10 mouse cellular contexts compared by ENCODE assay signal in the genomic region with DNA sequence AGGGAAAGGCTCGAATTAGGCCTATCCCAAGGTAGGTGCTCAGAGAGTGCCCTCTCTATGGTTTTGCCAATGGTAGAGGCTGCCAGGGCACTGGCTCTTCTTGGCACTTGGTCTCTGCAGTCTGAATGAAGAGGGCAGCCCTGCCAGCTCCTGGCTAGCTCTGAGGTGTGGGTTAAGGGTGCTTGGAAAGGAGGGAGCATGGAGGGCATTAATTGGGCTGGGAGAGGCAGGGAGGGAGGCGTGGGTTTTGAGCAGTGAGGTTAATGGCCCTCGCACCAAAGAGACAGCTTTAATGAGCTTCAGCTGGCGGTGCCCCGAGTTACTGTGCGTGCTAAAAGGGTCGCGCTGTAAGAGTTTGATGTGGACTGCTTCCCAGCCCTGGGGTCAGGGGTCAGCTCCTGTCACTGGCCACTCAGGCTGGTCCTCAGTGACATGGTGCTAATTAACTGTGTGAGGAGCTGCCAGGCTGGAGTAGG. TPM values are rescaled to one million over a fixed set of nuclear protein-coding genes. Genes with fewer than 3 reads are reported as not detected.
DNase-seq lines count a peak whose midpoint lies in the region; ATAC-seq lines count a peak whose summit lies in the region.
"Had no signal": no experiment of that assay in that cellular context is flagged by ENCODE, and none has a peak within 500 bp of the region (broad histone marks: within the 10 kb centered on the region; RNA-seq: fewer than 3 reads in every experiment).

No protein-coding gene starts in this region.

- DNase-seq in frontal cortex, postnatal 25 days (ENCODE audit: low spot score in 2 of 2), result no peak
- peak; percentile 59 for DNase-seq in retina, postnatal 1 day
- no peak for DNase-seq in retina, embryonic 14.5 days (ENCODE audit: low spot score)
- DNase-seq in right cerebral cortex, postnatal 4 days, result peak; percentile 50
- no peak for DNase-seq in liver
- DNase-seq in thymus, postnatal 14 days, result no peak
- DNase-seq: heart, postnatal 36 days had no signal

- no peak overlapping the region for H3K9ac ChIP-seq in hindbrain, embryonic 13.5 days

- no peak overlapping the region for H3K4me3 ChIP-seq in hindbrain, embryonic 13.5 days

- peak; percentile 49 for ATAC-seq in frontal cortex, adult (ENCODE audit: low TSS enrichment)
- no peak for ATAC-seq in hindbrain, embryonic 13.5 days (ENCODE audit: low FRiP score)

- H3K36me3 ChIP-seq in hindbrain, embryonic 13.5 days, result 0 out of 2 replicates have a peak, but pooled peaks cover 5% of the 10 kb centered on the region

- H3K4me1 ChIP-seq in hindbrain, embryonic 13.5 days (replicated peaks), result peaks cover 79% of the 10 kb centered on the region

- H3K27ac ChIP-seq in hindbrain, embryonic 13.5 days, result peak overlapping the region; percentile 10; the same call in 1 of the 2 replicates

- no peaks in the 10 kb centered on the region for H3K27me3 ChIP-seq in hindbrain, embryonic 13.5 days
- H3K27me3 ChIP-seq: CH12.LX had no signal

- 22% methylated on average over 8 of the region's 8 CpGs for WGBS in hindbrain, embryonic 13.5 days

- no peaks in the 10 kb centered on the region for H3K9me3 ChIP-seq in hindbrain, embryonic 13.5 days

- no peak overlapping the region for H3K4me2 ChIP-seq in hindbrain, embryonic 13.5 days

RNA-seq across cellular contexts. Expression of gene Dmap1, which starts 30.4 kb away (rescaled TPM):
- 74.9 and 76.6 TPM in 2 replicates for polyA plus RNA-seq in hindbrain, embryonic 13.5 days (2015; fragmentation: Nextera tagmentation; extraction: Ambion mirVana)

Comparison
In these comparisons a context has a peak if more than half of its experiments do, and no peak if none do; other contexts are left out.
1. DNase-seq: peak in retina, postnatal 1 day (single experiment) and right cerebral cortex, postnatal 4 days (single experiment); none in frontal cortex, postnatal 25 days (0 of 2), retina, embryonic 14.5 days (single experiment), liver (single experiment) and thymus, postnatal 14 days (single experiment).